Mouse (Mus musculus): Measurements from ENCODE around the gene Ndufs8.
A peak's percentile ranks its signal among the peaks of the same experiment; 100 is the strongest.
"Not testable (repeated sequence)": the region's sequence is repeated elsewhere in the genome, so short reads cannot be mapped to it uniquely, and the experiment has no call there.

The Ndufs8 gene

DNA sequence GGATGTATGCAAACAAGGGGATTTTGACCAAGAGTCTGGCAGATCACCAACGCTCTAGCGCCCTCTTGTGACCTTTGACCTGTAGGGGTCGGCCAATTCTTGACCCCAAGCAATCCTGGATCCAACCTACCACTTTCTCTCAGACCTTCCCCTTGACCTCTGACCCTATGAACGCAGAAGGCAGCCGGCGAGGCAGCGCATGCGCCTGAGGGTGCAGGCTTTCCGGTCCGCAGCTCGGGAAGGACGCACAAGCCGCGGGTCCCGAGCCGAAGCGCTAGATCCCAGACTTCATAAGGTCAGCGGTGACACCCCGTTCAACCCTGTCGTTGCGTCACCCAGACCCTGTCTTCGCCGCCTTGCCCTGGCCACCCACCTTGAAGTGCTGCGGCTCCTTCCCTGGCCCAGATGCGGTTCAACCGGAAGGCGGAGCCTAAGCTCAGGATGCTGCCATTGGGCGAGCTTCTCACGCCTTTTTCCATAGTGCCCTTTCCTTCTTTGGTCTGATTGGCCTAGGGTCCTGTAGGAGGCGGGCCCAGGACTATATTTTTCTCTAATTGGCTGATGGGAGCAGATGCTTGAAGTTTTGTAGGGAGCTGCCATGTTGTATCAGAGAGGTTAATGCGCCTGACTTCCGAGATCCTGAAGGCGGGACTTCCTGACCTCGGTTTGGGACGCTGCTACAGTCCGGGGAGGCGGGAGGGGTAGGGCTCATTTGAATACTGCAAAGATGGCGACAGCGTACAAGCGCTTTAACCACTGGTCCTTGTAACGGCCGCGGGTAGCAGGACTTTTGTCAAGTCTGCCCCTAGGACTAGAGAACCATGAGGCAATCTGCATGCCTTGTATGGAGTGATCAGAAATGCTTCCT is at the start of gene Ndufs8:
Ndufs8 (minus strand) TSS at position 438 of the 868 bp plus-strand sequence.
- DNase-seq (ENCODE audit: low spot score), result peak; percentile 99

DNA sequence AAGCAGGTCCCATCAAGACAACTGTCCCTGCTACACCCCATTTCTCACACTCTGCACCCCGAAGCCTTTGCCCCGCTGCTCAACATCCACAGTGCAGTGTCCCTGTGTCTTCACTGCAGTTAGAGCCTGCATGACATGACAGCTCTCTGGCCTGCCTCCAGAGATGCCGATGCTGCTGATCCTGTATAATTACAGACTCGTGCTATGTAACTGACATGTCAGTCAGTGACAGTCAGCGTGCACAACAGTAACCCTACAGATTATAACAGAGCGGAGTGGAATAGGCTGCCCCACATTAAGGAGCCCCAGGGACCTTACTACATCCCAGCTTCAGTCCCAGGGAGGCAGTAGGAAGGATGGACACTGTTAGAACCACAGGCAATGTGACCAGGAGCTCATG is 49.2 kb upstream of the Ndufs8 start:
- not testable (repeated sequence) for DNase-seq (ENCODE audit: low spot score)

DNA sequence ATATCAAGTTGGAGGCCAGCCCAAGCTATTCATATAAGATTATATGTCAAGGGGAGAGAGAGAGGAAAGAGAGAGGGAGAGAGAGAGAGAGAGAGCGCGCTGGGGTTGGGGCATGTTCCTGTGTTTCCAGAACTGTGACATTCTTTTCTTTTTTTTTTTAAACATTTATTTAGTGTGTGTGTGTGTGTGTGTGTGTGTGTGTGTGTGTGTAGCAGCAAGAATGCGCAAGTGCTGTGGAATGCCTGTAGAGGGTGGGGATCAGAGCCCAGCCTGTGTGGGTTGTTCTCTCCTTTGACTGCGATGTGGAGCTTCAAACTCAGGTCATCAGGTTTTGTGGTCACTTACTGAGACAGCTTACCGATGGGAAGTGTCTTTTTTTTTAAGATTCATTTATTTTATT is 47.6 kb upstream of the Ndufs8 start:
- no peak for DNase-seq (ENCODE audit: low spot score)

DNA sequence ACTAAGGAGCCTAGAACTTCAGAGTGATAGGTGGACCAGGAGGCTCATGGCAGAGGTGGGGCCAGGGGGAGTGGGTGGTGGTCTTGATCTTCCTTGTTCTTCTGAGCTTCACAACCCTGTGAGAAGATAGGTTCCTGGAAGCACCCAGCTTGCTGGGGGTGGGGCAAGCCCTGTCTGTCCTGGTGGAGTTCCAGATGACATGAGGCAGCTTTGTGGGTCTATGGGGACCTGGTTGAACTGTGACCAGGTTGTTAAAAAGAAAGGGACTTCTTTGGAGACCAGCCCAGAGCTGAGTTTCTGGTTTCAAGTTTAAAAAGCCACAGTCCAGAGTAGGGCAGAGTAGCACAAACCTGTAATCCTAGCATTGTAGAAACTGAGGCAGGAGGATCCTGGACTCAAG is 46.5 kb upstream of the Ndufs8 start:
- DNase-seq (ENCODE audit: low spot score), result no peak

DNA sequence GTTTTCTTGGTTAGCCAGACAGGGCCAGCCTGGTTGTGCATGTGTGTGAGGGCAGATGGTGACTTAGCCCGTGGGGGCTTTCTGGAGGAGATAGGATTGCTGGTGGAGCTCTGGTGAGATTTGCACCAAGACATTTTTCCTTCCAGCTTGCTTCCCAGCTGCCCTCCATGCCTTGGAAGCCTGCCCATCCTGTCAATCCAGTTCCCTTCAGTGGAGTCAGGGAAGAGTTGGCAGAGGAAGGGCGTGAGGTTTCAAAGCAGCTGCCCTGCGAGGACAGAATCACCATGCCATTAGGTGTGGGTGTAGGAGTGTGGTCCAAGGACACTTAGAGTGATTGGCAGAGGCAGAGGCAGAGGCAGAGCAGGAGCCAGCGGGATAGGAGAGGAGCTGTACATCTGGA is 45.9 kb upstream of the Ndufs8 start, which contains the start of gene Aldh3b3:
Aldh3b3 (plus strand) TSS at position 176 of the 400 bp plus-strand sequence.
- DNase-seq (ENCODE audit: low spot score), result no peak

DNA sequence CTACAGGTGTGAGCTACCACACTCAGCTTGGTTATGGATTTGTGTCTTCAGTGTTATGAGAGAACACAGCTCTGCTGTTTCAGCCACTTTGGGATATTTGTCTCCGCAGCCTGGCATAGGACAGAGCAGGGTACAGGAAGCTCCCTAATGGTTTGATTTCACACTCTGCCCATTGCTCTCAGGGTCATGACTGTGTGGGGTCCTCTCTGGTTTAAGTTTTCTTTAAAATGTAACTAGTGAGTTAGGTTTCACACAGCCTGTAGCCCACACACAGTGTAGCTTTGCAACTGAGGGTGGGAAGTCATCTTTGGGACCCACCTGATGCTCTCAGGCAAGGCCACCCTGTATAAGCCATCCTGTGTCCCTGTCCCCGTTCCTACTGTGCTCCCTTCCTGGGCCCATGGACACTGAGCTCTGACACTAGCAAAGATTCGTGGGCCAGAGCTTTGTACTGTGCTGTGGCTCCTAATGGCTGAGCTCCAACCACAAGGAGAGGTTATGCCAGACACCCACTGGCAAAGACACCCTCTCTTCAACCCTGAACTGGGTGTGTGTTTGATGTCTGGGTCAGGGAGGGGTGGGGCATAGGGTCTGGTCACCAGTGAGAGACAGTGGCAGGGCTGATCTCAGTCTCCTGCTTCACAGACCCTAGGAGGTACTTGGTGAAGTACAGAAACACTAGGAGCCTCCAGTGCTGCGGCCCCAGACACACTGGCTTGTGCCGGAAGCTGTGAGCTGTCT is 44.9 kb upstream of the Ndufs8 start:
- DNase-seq (ENCODE audit: low spot score), result not testable (repeated sequence)

DNA sequence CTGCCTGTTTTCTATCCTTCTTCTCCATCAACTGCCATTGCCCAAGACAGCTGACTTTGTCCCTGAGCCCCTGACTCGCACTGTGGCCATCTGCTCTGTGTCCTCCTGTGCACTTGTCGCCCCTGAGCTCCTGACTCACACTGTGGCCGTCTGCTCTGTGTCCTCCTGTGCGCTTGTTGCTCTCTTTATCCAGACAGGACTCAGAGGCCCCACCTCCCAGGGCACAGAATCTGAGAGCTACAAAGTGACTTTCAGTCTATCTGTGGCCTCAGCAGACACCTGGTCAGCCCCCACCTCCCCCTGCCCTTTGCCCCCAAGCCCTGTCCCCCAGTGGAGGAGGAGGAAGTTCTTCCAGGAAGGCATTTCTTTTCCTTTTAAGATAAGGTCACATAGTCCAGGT is 43.2 kb upstream of the Ndufs8 start:
- peak; percentile 91 for DNase-seq (ENCODE audit: low spot score)

DNA sequence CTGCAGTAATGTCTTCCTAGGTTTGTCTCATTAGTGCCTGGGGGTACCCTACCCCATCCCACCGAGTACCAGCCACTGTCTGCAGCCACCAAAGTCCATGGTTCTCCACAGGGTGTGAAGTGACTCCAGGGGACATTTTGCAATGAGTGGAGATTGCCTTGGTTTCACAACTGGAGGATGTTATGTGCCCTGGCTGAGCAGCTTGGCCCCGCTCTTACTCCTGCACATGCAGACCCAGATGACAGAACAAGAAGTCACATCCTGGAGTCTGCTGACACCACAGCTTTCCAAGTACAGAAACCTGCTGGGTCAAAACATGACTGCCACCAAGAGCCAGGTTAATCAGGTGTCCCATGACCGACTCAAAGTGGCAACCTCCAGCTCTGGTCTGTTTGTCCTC is 42.5 kb upstream of the Ndufs8 start:
- DNase-seq (ENCODE audit: low spot score), result no peak

DNA sequence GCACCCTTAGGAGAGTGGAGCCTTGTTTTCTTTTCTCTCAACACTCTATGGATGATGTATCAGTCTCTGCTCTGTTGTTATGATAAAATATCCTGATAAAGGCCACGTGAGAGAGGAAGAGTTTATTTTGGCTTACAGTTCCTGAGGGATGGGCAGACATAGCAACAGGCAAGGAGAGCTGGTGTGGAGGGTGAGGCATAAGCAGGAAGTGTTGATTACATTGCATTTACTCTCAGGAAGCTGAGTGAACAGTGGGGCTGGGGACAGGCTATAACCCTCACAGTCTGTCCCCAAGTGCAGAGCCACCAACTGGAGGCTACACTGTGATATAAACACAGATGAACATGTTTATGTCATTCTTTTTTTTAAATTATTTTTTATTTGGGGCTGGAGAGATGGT is 39.5 kb upstream of the Ndufs8 start:
- DNase-seq (ENCODE audit: low spot score), result no peak

DNA sequence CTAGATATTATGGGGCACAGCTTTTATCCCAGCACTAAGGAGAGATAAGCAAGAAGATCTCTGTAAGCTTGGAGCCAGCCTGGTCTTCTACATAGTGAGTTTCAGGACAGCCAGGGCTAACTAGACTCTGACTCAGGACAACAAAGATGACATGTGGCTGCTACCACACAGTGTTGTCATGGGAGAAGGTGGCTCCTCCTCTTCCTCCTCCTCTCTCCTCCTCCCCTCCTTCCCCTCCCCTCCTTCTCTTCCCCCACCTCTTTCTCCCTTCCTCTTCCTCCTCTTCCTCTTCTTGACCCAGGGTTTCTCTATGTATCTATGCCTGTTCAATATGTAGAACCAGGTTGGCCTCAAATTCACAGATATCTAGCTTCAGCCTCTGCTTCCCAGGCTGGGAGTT is 38.9 kb upstream of the Ndufs8 start:
- no peak for DNase-seq (ENCODE audit: low spot score)

DNA sequence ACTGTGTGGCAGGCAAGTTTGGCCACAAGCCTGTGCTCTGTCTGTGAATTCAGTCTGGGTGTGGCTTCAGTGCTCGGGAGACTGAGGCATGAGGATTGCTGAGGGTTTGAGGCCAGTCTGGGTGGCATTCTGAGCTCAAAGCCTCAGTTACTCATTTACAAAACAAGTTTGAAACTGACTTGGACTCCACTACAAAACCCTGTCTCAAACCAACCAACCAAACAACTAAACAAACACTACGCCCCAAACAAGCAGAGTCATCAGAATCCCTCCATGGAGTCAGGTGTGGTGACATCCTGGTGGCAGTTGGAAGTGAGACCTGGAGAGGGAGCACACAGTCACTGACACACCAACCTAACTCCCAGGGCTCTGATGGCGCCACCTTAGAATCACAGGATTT is 37.8 kb upstream of the Ndufs8 start:
- peak; percentile 81 for DNase-seq (ENCODE audit: low spot score)

DNA sequence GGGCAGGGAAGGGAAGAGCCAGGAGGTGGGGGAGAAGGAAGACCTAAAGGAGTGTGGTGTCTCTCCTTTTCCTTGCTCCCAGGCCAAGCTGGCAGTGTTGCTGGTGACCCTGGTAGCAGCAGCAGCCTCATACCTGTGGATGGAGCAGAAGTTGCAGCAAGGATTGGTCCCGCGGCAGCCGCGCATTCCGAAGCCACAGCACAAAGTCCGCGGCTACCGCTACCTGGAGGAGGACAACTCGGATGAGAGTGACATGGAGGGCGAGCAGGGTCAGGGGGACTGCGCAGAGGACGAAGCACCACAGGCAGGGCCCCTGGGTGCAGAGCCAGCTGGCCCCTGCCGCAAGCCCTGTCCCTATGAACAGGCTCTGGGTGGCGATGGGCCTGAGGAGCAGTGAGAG is 36.0 kb upstream of the Ndufs8 start:
- DNase-seq (ENCODE audit: low spot score), result peak; percentile 69

DNA sequence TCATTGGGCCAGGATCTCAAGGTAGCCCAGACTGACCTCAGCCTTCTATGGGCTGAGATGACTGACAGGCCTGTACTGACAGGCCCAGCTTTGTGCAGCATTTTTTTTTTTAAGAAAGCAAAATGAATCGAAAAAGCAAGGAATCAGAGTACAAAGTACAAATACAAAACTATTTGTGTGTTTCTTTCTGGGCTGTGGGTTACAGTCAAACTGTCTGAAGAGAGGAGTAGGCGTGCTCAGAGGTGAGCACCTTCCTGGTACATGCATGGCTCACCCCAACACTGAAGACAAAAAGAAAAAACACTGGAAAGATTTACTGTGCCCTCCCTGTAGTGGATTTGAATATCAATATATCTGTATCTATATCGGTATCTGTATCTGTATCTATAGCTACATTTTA is 35.2 kb upstream of the Ndufs8 start:
- DNase-seq (ENCODE audit: low spot score), result no peak

DNA sequence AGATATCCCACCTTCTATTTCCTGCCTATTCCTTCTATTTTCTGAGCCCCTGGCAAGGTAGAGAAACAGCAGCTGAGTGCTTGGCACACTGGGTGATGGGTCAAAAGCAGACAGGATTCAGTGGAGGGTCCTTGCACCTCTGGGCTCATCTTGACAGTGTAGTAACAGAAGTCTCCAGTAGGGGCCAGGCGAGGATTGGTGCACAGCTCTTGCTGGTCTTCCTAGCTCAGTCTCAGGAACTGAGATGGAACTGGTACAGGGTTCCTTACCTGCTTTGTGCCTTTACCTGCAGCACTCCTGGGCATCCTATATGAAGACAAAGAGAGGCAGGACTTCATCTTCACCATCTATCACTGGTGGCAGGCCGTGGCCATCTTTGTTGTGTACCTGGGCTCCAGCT is 34.1 kb upstream of the Ndufs8 start:
- peak; percentile 80 for DNase-seq (ENCODE audit: low spot score)

DNA sequence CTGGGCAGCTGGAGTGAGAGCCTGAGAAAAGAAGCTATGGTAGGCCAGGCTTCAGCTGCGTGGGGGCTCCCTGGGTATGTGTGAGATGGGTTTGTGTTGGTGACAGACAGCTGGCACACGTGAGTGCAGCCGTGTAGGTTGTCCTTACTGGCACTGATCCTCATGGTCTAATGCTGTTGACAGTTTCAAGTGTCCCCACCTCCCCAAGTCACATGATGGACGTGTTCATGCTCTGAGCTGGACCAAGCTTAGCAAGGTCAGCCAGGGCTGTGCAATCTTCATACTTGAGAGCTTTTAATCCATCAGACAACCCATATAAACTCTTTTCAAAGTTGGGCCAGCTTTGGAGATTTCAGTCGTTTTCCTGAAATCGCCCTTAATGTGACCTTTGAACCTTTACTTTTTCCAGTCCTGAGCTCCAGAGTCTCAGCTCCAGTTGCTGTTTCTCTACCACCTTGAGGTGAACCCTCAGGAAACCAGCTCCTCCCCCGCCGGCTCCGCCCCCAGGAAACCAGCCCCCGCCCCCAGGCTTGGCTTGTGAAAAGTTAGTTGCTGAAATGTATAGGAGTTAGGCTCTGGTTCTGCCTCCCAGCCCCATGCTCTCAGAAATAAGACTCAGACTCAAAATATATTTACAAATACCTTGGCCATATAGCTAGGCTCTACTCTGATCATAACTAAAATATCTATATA is 33.4 kb upstream of the Ndufs8 start:
- peak; percentile 88 for DNase-seq (ENCODE audit: low spot score)

DNA sequence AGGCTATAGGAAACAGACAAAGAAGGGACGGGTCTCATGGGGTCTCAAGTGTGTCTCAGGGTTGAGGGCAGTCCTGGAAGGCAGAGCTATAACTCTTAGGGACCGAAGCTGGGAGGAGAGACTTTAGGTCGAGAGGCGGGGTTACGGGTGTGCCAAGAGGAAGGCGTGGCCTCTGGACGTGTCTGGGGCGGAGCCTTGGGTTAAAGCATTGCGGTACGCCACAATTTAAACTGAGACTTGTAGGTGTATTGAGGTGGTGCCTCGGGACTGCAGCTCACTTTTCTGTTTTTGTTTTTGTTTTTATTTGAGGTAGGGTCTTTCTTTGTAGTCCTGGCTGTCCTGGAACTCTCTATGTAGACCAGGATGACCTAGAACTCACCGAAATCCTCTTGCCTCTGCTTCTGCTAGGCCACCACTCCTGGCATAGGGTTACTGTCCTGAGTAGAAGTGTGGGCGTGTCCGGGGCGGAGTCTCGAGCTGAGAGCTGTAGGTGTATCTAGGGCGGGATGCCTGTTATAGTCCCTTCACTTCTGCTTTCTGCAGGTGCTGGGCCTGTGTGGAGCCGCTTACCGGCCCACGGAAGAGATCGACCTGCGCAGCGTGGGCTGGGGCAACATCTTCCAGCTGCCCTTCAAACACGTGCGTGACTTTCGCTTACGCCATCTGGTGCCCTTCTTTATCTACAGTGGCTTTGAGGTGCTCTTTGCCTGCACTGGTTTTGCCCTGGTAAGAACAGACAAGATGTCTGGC is 30.6 kb upstream of the Ndufs8 start:
- DNase-seq (ENCODE audit: low spot score), result peak; percentile 64

DNA sequence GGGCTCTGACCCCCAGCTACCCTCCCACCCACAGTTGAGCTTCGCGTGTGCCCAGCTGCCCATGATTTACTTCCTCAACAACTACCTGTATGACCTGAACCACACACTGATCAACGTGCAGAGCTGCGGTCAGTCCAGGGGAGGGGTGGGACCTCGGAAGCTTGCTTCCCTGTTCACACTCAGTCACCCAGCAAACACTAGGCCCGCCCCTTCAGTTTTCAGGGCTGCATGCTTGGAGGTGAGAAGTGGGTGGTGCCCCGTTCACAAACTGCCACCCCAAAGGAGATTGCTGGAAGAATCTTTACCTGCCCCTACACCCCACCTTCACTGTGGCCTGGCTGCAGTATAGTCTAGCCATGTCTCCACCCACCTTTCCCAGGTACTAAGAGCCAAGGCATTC is 29.7 kb upstream of the Ndufs8 start:
- DNase-seq (ENCODE audit: low spot score), result no peak

DNA sequence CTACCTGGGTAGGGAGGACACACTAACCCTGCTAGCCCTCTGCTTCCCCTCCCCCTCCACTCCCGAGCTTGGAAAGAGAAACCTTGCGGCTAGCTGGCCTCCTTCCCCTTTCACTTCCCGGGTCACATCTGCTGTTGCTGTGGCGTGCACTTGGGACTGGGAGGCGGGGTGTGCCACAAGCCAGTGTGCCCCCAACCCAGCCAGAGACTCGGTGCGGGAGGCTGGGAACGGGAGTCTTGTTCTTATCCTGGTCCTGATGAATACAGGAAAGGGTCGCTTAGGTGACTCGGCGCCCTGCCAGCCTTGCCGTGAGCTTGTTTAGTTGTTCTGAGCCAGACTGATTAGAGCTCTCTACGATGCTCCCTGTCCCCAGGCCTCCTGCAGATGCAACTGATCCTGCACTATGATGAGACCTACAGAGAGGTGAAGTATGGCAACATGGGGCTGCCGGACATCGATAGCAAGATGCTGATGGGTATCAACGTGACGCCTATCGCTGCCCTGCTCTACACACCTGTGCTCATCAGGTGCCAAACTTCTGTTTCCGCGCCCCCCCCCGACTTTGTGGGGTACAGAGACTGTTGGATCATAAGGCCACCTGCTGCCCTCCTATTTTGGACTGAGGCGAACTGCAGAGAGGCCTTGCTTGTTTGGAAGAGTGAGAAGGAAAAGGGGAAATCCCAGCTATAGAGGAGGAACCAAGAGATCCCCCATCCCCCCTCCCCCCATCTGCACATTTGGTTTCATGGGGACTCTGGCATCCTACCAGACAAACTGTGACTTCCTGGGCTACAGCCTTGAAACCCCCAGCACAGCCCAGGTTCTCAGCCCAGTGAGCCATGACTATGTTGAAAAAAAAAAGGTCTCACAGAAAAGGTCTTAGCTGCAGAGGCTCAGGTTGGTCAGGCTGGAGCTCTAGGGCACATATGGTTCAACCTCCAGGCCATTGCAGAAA is 23.6 kb upstream of the Ndufs8 start:
- DNase-seq (ENCODE audit: low spot score), result peak; percentile 56

DNA sequence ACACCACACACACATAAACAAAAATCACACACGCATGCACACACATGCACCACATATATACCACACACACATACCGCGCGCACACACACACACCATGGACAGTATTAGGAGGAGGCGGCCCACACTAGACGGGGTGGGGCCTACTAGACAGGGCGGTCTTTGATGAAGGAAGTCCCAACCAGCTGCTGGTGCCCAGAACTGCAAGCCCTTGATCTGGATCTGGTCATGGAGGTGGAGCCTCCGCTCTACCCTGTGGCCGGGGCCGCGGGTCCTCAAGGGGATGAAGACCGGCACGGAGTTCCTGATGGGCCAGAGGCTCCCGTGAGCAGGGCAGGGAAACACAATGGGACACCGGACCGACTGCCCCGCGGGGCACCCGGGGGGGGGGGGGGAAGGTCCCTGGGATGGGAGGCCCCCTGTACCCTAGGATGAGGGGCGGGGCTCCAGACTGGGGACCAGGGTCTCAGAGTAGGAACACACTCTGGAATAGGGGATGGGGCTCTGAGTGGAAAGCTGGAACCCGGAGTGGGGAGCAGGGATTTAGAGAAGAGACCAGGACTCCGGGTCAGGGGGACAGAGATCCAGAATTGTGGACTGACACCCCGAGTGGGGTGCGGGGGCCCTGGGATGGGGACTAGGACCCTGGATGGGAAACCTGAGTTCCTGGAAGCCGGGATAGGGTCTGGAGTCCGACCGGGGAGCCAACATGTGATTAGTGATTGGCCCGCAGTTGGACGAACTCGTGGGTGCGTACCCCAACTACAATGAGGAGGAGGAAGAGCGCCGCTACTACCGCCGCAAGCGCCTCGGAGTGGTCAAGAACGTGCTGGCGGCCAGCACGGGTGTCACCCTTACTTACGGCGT is 22.7 kb upstream of the Ndufs8 start, which contains the start of gene Unc93b1:
Unc93b1 (plus strand) TSS at position 155 of the 864 bp plus-strand sequence.
- DNase-seq (ENCODE audit: low spot score), result peak; percentile 38

DNA sequence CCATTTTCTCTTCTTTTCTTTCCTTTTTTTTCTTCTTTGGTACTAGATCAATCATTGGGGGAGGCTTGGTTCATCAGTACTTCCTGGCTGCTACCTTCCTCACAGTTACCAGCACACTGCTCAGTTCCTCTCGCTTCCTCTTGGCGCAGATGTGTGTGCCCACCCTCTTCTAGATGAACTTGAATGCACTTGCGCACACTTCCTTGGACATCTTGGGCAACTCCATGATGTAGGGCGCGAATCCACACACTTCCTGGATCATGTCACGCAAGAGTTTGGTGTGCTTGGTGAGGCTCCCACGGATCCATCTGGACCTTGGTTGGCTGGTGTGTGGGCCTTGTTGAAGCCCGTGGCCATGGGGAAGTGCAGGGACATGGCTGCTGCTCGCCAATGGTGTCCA is 19.1 kb upstream of the Ndufs8 start:
- no peak for DNase-seq (ENCODE audit: low spot score)

All from yolk sac, embryonic 10.5 days (tissue).